Mouse (Mus musculus): ENCODE data around the gene Eef1akmt3. TPM values are rescaled to one million over a fixed set of nuclear protein-coding genes. Genes with fewer than 3 reads are reported as not detected.
A peak's percentile ranks its signal among the peaks of the same experiment; 100 is the strongest.
"Not testable (repeated sequence)": the region's sequence is repeated elsewhere in the genome, so short reads cannot be mapped to it uniquely, and the experiment has no call there.

Gene Eef1akmt3
- polyA plus RNA-seq, 1 experiment from 2014 or later, result 0.08 TPM

DNA sequence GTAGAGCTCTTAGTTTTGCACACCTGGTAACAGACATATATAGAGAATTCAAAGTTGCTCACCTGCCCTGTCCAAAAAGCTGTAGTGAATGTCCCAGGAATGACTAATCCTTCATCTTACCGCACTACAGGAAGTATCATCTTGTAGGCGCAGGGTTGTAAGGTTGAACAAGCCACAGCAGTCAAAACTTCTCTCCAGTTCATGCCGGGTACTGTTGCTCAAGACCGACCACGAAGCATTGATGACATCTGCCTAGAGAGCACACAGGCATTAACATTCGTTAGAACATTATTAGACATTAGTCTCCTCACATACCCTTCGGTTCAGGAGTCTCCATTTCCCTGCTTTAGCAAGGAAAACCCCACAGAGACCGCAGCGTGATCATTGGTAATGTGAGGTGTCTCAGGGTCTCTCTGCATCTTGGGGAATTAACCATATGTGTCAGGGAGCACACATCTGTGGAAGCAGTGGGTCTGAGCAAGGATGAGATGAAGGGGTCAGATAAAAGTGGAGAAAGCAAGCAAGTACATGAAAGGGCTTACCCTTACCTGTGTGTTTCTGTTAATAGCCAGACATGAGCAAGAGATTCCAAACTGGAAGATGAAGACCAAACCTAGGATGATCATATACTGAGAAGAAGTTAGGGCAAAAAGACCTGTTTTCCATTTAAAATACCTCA is 27.2 kb upstream of the Eef1akmt3 start:
- 83% methylated on average over 9 of the region's 9 CpGs for WGBS
- H3K9me3 ChIP-seq (replicated peaks), result no peaks in the 10 kb centered on the region
- H3K36me3 ChIP-seq (ENCODE audit: poor library complexity, severe bottlenecking), result peaks cover 42% of the 10 kb centered on the region
- no peak overlapping the region for H3K27ac ChIP-seq
- peak overlapping the region; percentile 78 for H3K9ac ChIP-seq
- no peak for ATAC-seq
- H3K4me1 ChIP-seq, result peaks cover 49% of the 10 kb centered on the region
- H3K4me2 ChIP-seq, result peak overlapping the region; percentile 97
- H3K4me3 ChIP-seq, result peak overlapping the region; percentile 58
- H3K27me3 ChIP-seq, result no peaks in the 10 kb centered on the region

DNA sequence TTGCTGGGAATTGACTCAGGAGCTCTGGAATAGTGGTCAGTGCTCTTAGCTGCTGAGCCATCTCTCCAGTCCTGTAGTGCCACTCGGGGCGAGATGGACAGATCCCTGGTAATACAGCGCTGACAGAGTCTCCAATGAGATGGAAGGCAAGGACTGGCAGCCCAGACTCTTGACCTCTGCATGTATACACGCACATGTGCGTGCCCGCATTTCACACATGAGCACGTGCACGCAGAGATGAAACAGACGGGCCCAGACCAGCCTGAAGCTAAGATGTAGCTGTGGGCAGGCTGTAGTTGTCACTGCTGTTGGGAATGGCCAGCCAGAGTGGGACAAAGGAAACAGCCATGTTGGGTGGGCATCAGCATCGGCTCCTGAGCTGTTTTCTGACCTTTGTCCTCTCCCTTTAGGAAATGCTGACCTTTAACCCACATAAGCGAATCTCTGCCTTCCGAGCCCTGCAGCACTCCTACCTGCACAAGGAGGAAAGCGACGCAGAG is 25.3 kb upstream of the Eef1akmt3 start:
- H3K4me2 ChIP-seq, result no peak overlapping the region
- H3K9ac ChIP-seq, result no peak overlapping the region
- peaks cover 58% of the 10 kb centered on the region for H3K4me1 ChIP-seq
- 0 out of 2 replicates have a peak overlapping the region, but pooled peaks have one; percentile 19 for H3K27ac ChIP-seq
- H3K4me3 ChIP-seq, result no peak overlapping the region; the same call in 1 of the 2 replicates
- no peaks in the 10 kb centered on the region for H3K9me3 ChIP-seq (replicated peaks)
- peaks cover 42% of the 10 kb centered on the region for H3K36me3 ChIP-seq (ENCODE audit: poor library complexity, severe bottlenecking)
- WGBS, result 92% methylated on average over 14 of the region's 14 CpGs
- H3K27me3 ChIP-seq, result no peaks in the 10 kb centered on the region
- ATAC-seq, result no peak

- peaks cover 42% of the 10 kb centered on the region for H3K36me3 ChIP-seq (ENCODE audit: poor library complexity, severe bottlenecking)
- WGBS, result 92% methylated on average over 9 of the region's 9 CpGs
- H3K4me2 ChIP-seq, result no peak overlapping the region
- H3K4me3 ChIP-seq, result no peak overlapping the region
- H3K9ac ChIP-seq, result no peak overlapping the region
- H3K27me3 ChIP-seq, result no peaks in the 10 kb centered on the region
- H3K9me3 ChIP-seq (replicated peaks), result no peaks in the 10 kb centered on the region
- H3K27ac ChIP-seq, result no peak overlapping the region
- H3K4me1 ChIP-seq, result peaks cover 57% of the 10 kb centered on the region
- no peak for ATAC-seq
These were observed 24.7 kb upstream of the Eef1akmt3 start for GRCm38 (mm10) chr10:127065981-127066380.

GRCm38 (mm10) chr10:127063913-127064870 is 22.9 kb upstream of the Eef1akmt3 start:
- ATAC-seq, result no peak
- H3K4me2 ChIP-seq, result peak overlapping the region; percentile 92
- H3K27me3 ChIP-seq, result no peaks in the 10 kb centered on the region
- H3K9me3 ChIP-seq (replicated peaks), result no peaks in the 10 kb centered on the region
- 12% methylated on average over 37 of the region's 37 CpGs for WGBS
- peak overlapping the region; percentile 90 for H3K27ac ChIP-seq
- H3K4me1 ChIP-seq, result peaks cover 56% of the 10 kb centered on the region
- H3K9ac ChIP-seq, result peak overlapping the region; percentile 99
- peaks cover 42% of the 10 kb centered on the region for H3K36me3 ChIP-seq (ENCODE audit: poor library complexity, severe bottlenecking)
- H3K4me3 ChIP-seq, result peak overlapping the region; percentile 95

DNA sequence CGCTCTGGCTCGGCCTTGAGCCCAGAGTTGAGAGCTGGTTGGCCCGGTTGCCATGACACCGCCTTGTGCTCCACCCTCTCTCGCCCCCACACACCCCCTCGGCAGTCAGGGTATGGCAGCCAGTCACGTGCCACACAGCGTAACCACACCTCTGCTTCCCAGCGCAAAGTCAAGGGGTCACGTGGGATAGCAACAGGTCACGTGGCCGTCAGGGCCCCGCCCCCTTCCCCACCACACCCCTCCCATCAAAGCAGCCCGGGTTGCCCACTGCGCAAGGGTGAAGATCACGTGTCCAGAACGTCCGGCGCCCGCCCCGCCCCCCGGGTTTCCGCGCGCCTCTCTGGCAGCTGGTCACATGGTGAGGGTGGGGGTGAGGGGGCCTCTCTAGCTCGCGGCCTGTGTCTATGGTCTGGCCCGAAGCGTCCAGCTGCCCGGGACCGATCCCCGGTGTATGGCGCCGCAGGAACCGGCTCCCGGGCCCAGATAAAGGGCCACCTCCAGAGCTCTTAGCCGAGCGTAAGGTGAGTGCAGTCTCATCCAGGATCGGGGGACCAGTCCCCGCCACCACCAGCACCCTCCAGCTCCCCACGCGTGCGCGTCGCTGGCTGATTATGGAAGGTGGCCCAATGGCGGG is 22.0 kb upstream of the Eef1akmt3 start, which contains the start of gene Cdk4:
Cdk4 (plus strand) TSS at position 296 of the 634 bp plus-strand sequence.
- Histone ChIP-seq H3K4me3 (peak within 1 kb of the TSS; percentile 95), H3K4me1 (peaks cover 53% of the 10 kb centered on the region), H3K4me2 (peak within 1 kb of the TSS; percentile 92), H3K27me3 (no peaks in the 10 kb centered on the region), H3K9me3 (replicated peaks) (no peaks in the 10 kb centered on the region), H3K27ac (peak within 1 kb of the TSS; percentile 90), H3K36me3 (ENCODE audit: poor library complexity, severe bottlenecking) (peaks cover 38% of the 10 kb centered on the region), H3K9ac (peak within 1 kb of the TSS; percentile 99)
- peak; percentile 91 for ATAC-seq
- under 1% methylated on average over 44 of the region's 46 CpGs for WGBS

DNA sequence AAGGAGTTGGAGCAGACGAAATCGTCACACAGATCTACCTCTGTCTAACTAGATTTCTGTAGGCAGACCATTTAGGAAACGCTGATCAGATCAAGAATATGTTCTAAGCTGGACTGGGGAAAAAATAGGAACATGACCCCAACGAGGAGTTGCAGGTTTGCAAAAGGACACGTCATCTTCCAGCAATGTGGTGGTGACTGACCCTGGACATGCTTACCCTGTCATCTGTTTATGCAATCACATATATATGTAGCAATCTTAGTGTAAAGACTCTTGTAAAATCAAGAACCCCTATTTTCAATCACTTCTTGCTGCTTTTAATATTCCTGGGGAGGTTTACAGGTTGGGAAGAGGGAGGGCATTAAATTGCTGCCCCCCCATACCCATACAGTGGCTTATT is 21.2 kb upstream of the Eef1akmt3 start:
- no peak for ATAC-seq
- H3K4me1 ChIP-seq, result peaks cover 59% of the 10 kb centered on the region
- no peaks in the 10 kb centered on the region for H3K9me3 ChIP-seq (replicated peaks)
- H3K27ac ChIP-seq, result peak overlapping the region; percentile 72
- 79% methylated on average over 5 of the region's 5 CpGs for WGBS
- H3K36me3 ChIP-seq (ENCODE audit: poor library complexity, severe bottlenecking), result peaks cover 34% of the 10 kb centered on the region
- H3K4me2 ChIP-seq, result peak overlapping the region; percentile 59
- H3K9ac ChIP-seq, result no peak overlapping the region
- H3K27me3 ChIP-seq, result no peaks in the 10 kb centered on the region
- peak overlapping the region; percentile 95; the same call in 1 of the 2 replicates for H3K4me3 ChIP-seq

- H3K9me3 ChIP-seq (replicated peaks); H3K4me2 ChIP-seq; ATAC-seq; H3K4me3 ChIP-seq; H3K27me3 ChIP-seq; H3K9ac ChIP-seq: not testable (repeated sequence)
- peaks cover 59% of the 10 kb centered on the region for H3K4me1 ChIP-seq
- peak overlapping the region; percentile 72; the same call in 1 of the 2 replicates for H3K27ac ChIP-seq
- whole genome bisulfite sequencing, result 83% methylated on average over 4 of the region's 4 CpGs
- peaks cover 34% of the 10 kb centered on the region for H3K36me3 ChIP-seq (ENCODE audit: poor library complexity, severe bottlenecking)
These were observed 20.8 kb upstream of the Eef1akmt3 start for GRCm38 (mm10) chr10:127062101-127062500.

DNA sequence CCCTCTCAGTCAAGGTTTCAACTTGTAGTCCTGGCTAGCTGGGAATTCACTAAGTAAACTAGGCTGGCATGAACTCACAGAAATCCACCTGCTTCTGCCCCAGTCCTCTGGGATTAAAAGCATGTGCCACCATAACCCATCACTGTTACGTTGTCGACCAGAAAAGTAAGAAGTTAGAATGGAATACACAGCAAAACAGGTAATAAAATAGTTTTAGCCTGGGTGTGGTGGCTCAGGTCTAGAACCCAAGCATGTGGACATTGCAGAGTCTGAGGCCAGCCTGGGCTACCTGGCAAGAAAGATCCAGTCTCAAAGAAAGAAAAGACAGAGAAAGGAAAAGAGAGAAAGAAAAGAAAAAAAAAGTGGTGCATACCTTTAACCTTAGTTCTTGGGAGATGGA is 20.2 kb upstream of the Eef1akmt3 start:
- H3K4me3 ChIP-seq, result peak overlapping the region; percentile 92; the same call in 1 of the 2 replicates
- H3K27me3 ChIP-seq, result no peaks in the 10 kb centered on the region
- peaks cover 54% of the 10 kb centered on the region for H3K4me1 ChIP-seq
- peak overlapping the region; percentile 91 for H3K4me2 ChIP-seq
- ATAC-seq, result no peak
- H3K9ac ChIP-seq, result peak overlapping the region; percentile 97
- H3K36me3 ChIP-seq (ENCODE audit: poor library complexity, severe bottlenecking), result peaks cover 34% of the 10 kb centered on the region
- 71% methylated on average over 2 of the region's 2 CpGs for WGBS
- H3K9me3 ChIP-seq (replicated peaks), result no peaks in the 10 kb centered on the region
- H3K27ac ChIP-seq, result peak overlapping the region; percentile 96

- ATAC-seq, result no peak
- H3K9me3 ChIP-seq (replicated peaks), result no peaks in the 10 kb centered on the region
- peaks cover 34% of the 10 kb centered on the region for H3K36me3 ChIP-seq (ENCODE audit: poor library complexity, severe bottlenecking)
- peak overlapping the region; percentile 92 for H3K4me3 ChIP-seq
- H3K27ac ChIP-seq, result peak overlapping the region; percentile 96
- 17% methylated on average over 5 of the region's 5 CpGs for WGBS
- H3K9ac ChIP-seq, result peak overlapping the region; percentile 97
- H3K4me1 ChIP-seq, result peaks cover 52% of the 10 kb centered on the region
- H3K27me3 ChIP-seq, result no peaks in the 10 kb centered on the region
- peak overlapping the region; percentile 91 for H3K4me2 ChIP-seq
These were observed 19.8 kb upstream of the Eef1akmt3 start for GRCm38 (mm10) chr10:127061085-127061484.

DNA sequence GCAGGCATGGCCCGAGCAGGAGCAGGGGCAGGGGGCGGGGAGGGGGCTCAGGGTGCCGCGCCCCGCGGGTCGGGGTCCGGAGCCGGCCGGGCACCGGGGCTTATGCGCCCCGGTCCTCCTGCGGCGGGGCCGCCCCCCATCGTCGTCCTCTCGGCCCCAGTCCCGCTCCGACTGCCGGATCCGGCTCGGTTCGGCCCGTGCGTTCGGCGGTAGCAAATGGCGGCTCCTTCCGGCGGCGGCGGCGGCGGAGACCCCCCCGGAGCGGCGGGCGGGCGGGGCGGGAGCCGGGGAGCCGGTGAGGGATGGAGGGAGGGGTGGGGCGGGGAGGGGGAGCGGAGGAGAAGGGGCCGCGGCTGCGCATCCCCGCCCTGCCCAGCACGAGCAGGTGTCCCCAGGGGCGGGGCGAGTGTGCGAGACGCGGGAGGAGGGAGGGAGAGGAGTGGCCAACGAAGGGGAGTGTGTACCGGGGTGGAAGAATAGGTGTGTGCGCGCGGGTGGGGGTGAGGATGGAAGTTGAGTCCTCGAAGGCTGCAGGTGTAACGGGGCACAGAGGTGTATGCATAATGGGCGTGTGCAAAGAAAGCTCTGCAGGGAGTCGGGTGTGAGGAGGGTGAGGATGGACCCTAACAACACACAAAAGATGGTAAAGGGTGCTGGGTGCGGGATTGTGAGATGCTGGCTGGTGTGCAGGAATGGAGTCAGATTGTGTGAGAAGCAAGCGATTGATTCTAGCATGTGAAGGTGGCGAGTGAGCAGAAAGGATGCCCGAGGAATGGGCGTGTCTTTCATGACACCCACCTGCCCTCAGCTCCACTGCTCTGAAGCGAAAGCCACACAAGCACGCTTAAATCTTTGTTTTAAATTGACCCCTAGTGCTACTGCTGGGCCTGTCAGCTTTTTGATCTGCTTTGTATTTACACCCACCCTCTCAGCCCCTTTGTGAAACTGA is 18.9 kb upstream of the Eef1akmt3 start, which contains the start of gene March9:
March9 (minus strand) TSS at position 217 of the 949 bp plus-strand sequence.
- Histone ChIP-seq H3K27ac (peak within 1 kb of the TSS; percentile 96), H3K9ac (peak within 1 kb of the TSS; percentile 97), H3K27me3 (no peaks in the 10 kb centered on the region), H3K9me3 (replicated peaks) (no peaks in the 10 kb centered on the region), H3K4me1 (peaks cover 44% of the 10 kb centered on the region), H3K36me3 (ENCODE audit: poor library complexity, severe bottlenecking) (peaks cover 34% of the 10 kb centered on the region), H3K4me3 (peak within 1 kb of the TSS; percentile 92), H3K4me2 (peak within 1 kb of the TSS; percentile 91)
- under 1% methylated on average over 60 of the region's 72 CpGs for whole genome bisulfite sequencing
- peak; percentile 48 for ATAC-seq

Data from forebrain, embryonic 13.5 days (tissue).